8 mouse cellular contexts compared by ENCODE assay signal in genomic region chr5:128203879-128204581, GRCm38 (mm10).
DNase-seq lines count a peak whose midpoint lies in the region; ATAC-seq lines count a peak whose summit lies in the region.
"Had no signal": no experiment of that assay in that cellular context is flagged by ENCODE, and none has a peak within 500 bp of the region (broad histone marks: within the 10 kb centered on the region; RNA-seq: fewer than 3 reads in every experiment).

No protein-coding gene starts in this region.

- H3K9ac ChIP-seq in hindbrain, embryonic 13.5 days = no peak overlapping the region

- DNase-seq in right cerebral cortex, adult 18-20 months = peak; percentile 29
- no peak for DNase-seq in right cerebral cortex, postnatal 36 days (ENCODE audit: low spot score in 2 of 2)
- DNase-seq in lung, postnatal 36 days = peak; percentile 6
- no peak for DNase-seq in spleen, adult 12 weeks (ENCODE audit: low spot score)
- no peak for DNase-seq in testis, postnatal 14 days (ENCODE audit: low spot score)

- no peak overlapping the region for H3K4me2 ChIP-seq in hindbrain, embryonic 13.5 days

- H3K4me3 ChIP-seq in hindbrain, embryonic 13.5 days = no peak overlapping the region

- H3K9me3 ChIP-seq in hindbrain, embryonic 13.5 days = no peaks in the 10 kb centered on the region

- H3K36me3 ChIP-seq in hindbrain, embryonic 13.5 days = no peaks in the 10 kb centered on the region

- peaks cover 28% of the 10 kb centered on the region for H3K4me1 ChIP-seq in hindbrain, embryonic 13.5 days (replicated peaks)

- ATAC-seq in hindbrain, embryonic 13.5 days (ENCODE audit: low FRiP score) = peak; percentile 46; the same call in 1 of the 2 replicates
- ATAC-seq in CD4-positive, CD25-positive, alpha-beta regulatory T cell, adult 4 months = no peak

- no peaks in the 10 kb centered on the region for H3K27me3 ChIP-seq in hindbrain, embryonic 13.5 days

- H3K27ac ChIP-seq in hindbrain, embryonic 13.5 days = peak overlapping the region; percentile 80
- H3K27ac ChIP-seq: macrophage had no signal

- 20% methylated on average over 9 of the region's 9 CpGs for WGBS in hindbrain, embryonic 13.5 days

Comparison
In these comparisons a context has a peak if more than half of its experiments do, and no peak if none do; other contexts are left out.
1. DNase-seq: peak in right cerebral cortex, adult 18-20 months (single experiment) and lung, postnatal 36 days (single experiment); none in right cerebral cortex, postnatal 36 days (0 of 2), spleen, adult 12 weeks (single experiment) and testis, postnatal 14 days (single experiment).